Mouse (Mus musculus) stomach, postnatal 0 days (tissue): ENCODE measurements around the gene Lrrc8a. TPM values are rescaled to one million over a fixed set of nuclear protein-coding genes. Genes with fewer than 3 reads are reported as not detected.
A peak's percentile ranks its signal among the peaks of the same experiment; 100 is the strongest.

ENCODE experiments used
- ATAC-seq: fragments of 200-750 bp; cut with Nextera tagmentation; 2 replicates; pipeline ENCODE4 v1.8.0; 2017; ENCODE audit not compliant: low FRiP score, low TSS enrichment
- DNase-seq: peaks from one replicate; pipeline ENCODE4 v3.0.0-alpha.2; 2016; ENCODE audit warnings: low spot score
- H3K27ac ChIP-seq: fragments of 300-500 bp; sonication (generic); replicated peaks from 2 replicates; pipeline ENCODE4 v1.5.1; 2014; ENCODE audit warnings: mild to moderate bottlenecking, control low read depth
- H3K27me3 ChIP-seq: fragments of 300-500 bp; sonication (generic); 2 replicates; pipeline ENCODE4 v1.6.1; 2014; ENCODE audit warnings: low read length; ENCODE audit not compliant: control insufficient read depth, insufficient read depth
- H3K36me3 ChIP-seq: fragments of 300-500 bp; sonication (generic); 2 replicates; pipeline ENCODE4 v1.6.1; 2014; ENCODE audit warnings: low read length, mixed read lengths; ENCODE audit not compliant: control insufficient read depth, insufficient read depth
- H3K4me1 ChIP-seq: fragments of 300-500 bp; sonication (generic); replicated peaks from 2 replicates; pipeline ENCODE4 v1.6.1; 2014; ENCODE audit warnings: antibody characterized with exemption; ENCODE audit not compliant: control insufficient read depth, insufficient read depth
- H3K4me2 ChIP-seq: fragments of 300-500 bp; sonication (generic); replicated peaks from 2 replicates; pipeline ENCODE4 v1.6.1; 2014; ENCODE audit warnings: low read depth, mild to moderate bottlenecking, control low read depth, moderate library complexity
- H3K4me3 ChIP-seq: fragments of 300-500 bp; sonication (generic); 2 replicates; pipeline ENCODE4 v1.5.1; 2014; ENCODE audit warnings: low read depth, low read length, control low read depth
- H3K9ac ChIP-seq: fragments of 300-500 bp; sonication (generic); 2 replicates; pipeline ENCODE4 v1.6.1; 2014; ENCODE audit warnings: mild to moderate bottlenecking, low read length, control low read depth, mixed read lengths
- H3K9me3 ChIP-seq: fragments of 300-500 bp; sonication (generic); 2 replicates; pipeline ENCODE4 v1.6.1; 2016; ENCODE audit warnings: low read length; ENCODE audit not compliant: control insufficient read depth
- CTCF ChIP-seq: IDR thresholded peaks from 2 replicates; pipeline ENCODE4 v1.5.1; 2016; ENCODE audit warnings: antibody characterized with exemption, low read depth, mild to moderate bottlenecking, moderate library complexity
- EP300 ChIP-seq: optimal IDR thresholded peaks from 2 replicates; pipeline ENCODE3; 2016; ENCODE audit warnings: antibody characterized with exemption
- WGBS: fragments of 180-500 bp; shearing (Covaris S2); extraction: QIAGEN DNeasy Blood & Tissue Kit; methylation state at CpG from one replicate; pipeline ENCODE4 v1.1.7; 2014; 5-methylcytosine and 5-hydroxymethylcytosine counted together
- polyA plus RNA-seq: library from polyadenylated mRNA; unstranded; fragments of >200 nt; fragmentation: Nextera tagmentation; extraction: Ambion mirVana; gene quantifications from 2 replicates; pipeline ENCODE4 v1.2.1, GENCODE M21; 2015

Lrrc8a gene
- polyA plus RNA-seq, 1 experiment from 2014 or later = 30.3 TPM

- H3K9me3 ChIP-seq = no peaks in the 10 kb centered on the region
- H3K27me3 ChIP-seq = no peaks in the 10 kb centered on the region
- H3K9ac ChIP-seq = no peak overlapping the region
- H3K36me3 ChIP-seq = peaks cover 33% of the 10 kb centered on the region
- WGBS = 93% methylated on average over 30 of the region's 30 CpGs
- H3K4me1 ChIP-seq = peaks cover 3% of the 10 kb centered on the region; the same call in 1 of the 2 replicates
- DNase-seq = no peak
- TF ChIP-seq EP300 (no peak), CTCF (no peak)
- no peak overlapping the region for H3K27ac ChIP-seq
- no peak for ATAC-seq
- no peak overlapping the region for H3K4me3 ChIP-seq
- H3K4me2 ChIP-seq = no peak overlapping the region
Observed at GRCm38 (mm10) chr2:30256616-30257350, 19.3 kb downstream of the Lrrc8a start.

GRCm38 (mm10) chr2:30257699-30258460, 20.4 kb downstream of the Lrrc8a start:
- H3K4me2 ChIP-seq = no peak overlapping the region
- peaks cover 39% of the 10 kb centered on the region for H3K36me3 ChIP-seq
- no peak for ATAC-seq
- no peaks in the 10 kb centered on the region for H3K9me3 ChIP-seq
- no peak overlapping the region for H3K4me3 ChIP-seq
- H3K27me3 ChIP-seq = no peaks in the 10 kb centered on the region
- WGBS = 77% methylated on average over 7 of the region's 7 CpGs
- DNase-seq = no peak
- TF ChIP-seq EP300 (no peak), CTCF (no peak)
- H3K9ac ChIP-seq = no peak overlapping the region
- H3K27ac ChIP-seq = peak overlapping the region; percentile 49; the same call in 1 of the 2 replicates
- no peaks in the 10 kb centered on the region for H3K4me1 ChIP-seq

- H3K4me2 ChIP-seq = no peak overlapping the region
- peak overlapping the region; percentile 49; the same call in 1 of the 2 replicates for H3K27ac ChIP-seq
- peaks cover 39% of the 10 kb centered on the region for H3K36me3 ChIP-seq
- H3K27me3 ChIP-seq = no peaks in the 10 kb centered on the region
- DNase-seq (no peak), ATAC-seq (peak; percentile 45; the same call in 1 of the 2 replicates)
- no peak for TF ChIP-seq EP300
- no peak for TF ChIP-seq CTCF
- 57% methylated on average over 4 of the region's 4 CpGs for WGBS
- H3K4me1 ChIP-seq = peaks cover 3% of the 10 kb centered on the region; the same call in 1 of the 2 replicates
- no peaks in the 10 kb centered on the region for H3K9me3 ChIP-seq
- H3K9ac ChIP-seq = no peak overlapping the region
- H3K4me3 ChIP-seq = no peak overlapping the region
Observed at GRCm38 (mm10) chr2:30258600-30258999, 21.1 kb downstream of the Lrrc8a start.

GRCm38 (mm10) chr2:30259131-30260064, 21.9 kb downstream of the Lrrc8a start:
- Histone ChIP-seq H3K9ac (no peak overlapping the region), H3K4me1 (peaks cover 3% of the 10 kb centered on the region; the same call in 1 of the 2 replicates), H3K27me3 (no peaks in the 10 kb centered on the region), H3K36me3 (peaks cover 46% of the 10 kb centered on the region), H3K27ac (0 out of 2 replicates have a peak overlapping the region, but pooled peaks have one; percentile 24), H3K4me3 (no peak overlapping the region), H3K9me3 (no peaks in the 10 kb centered on the region), H3K4me2 (no peak overlapping the region)
- DNase-seq = no peak
- TF ChIP-seq EP300 (no peak), CTCF (no peak)
- WGBS = 80% methylated on average over 15 of the region's 15 CpGs
- ATAC-seq = no peak

- 81% methylated on average over 4 of the region's 4 CpGs for whole genome bisulfite sequencing
- no peak for ATAC-seq
- H3K9ac ChIP-seq = no peak overlapping the region
Observed at GRCm38 (mm10) chr2:30261064-30261736, 23.7 kb downstream of the Lrrc8a start.

More at GRCm38 (mm10) chr2:30261064-30261736, 23.7 kb downstream of the Lrrc8a start:
- Histone ChIP-seq H3K27ac (no peak overlapping the region), H3K4me3 (no peak overlapping the region), H3K4me1 (peaks cover 15% of the 10 kb centered on the region), H3K36me3 (peaks cover 35% of the 10 kb centered on the region), H3K4me2 (no peak overlapping the region), H3K9me3 (no peaks in the 10 kb centered on the region), H3K27me3 (no peaks in the 10 kb centered on the region)
- no peak for TF ChIP-seq EP300
- TF ChIP-seq CTCF = peak; percentile 53
- no peak for DNase-seq
